Mouse (Mus musculus): ENCODE measurements around the gene Gtf3a.
A peak's percentile ranks its signal among the peaks of the same experiment; 100 is the strongest.

GRCm38 (mm10) chr5:147003303-147003702 is 54.8 kb downstream of the Gtf3a start:
- TF ChIP-seq CTCF (IDR thresholded peaks at IDR 0.05; ENCODE audit: low read depth, low read length) (peak; percentile 41), POLR2A (IDR thresholded peaks at IDR 0.05; ENCODE audit: insufficient read depth, low read length) (no peak), EP300 (IDR thresholded peaks at IDR 0.05; ENCODE audit: insufficient read depth, low read depth, low read length) (no peak)
